Mouse (Mus musculus) lung, adult 2 months (tissue): ENCODE data around the gene Sec31b.

Experiments
- CTCF ChIP-seq: fragments of 200-500 bp; IDR thresholded peaks from 2 replicates; pipeline ENCODE4 v1.5.1; 2011; ENCODE audit warnings: mild to moderate bottlenecking, low read length, control low read depth; ENCODE audit not compliant: insufficient read depth
- POLR2A ChIP-seq: fragments of 200-500 bp; IDR thresholded peaks from 2 replicates; pipeline ENCODE4 v1.6.1; 2011; ENCODE audit warnings: low read depth, mild to moderate bottlenecking, control low read depth, low read length, borderline replicate concordance; ENCODE audit errors: extremely low read depth

DNA sequence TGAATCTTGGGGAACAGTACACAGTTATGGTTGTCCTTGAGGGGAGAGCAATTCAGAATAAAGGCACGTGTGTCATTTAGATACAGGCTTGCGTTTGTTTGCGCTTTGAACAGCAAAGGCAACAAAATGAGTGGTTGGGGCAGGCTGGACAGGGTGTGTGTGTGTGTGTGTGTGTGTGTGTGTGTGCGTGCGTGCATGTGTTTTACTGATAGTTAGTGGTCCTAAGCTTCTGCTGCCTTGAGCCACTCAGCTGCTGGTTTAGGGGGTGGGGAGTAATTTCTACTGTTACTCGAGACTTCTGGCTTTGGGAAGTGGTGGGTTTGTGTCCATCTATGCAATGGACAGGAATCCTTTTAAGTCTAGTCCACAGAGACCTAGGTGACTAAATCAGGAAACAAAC, 46.7 kb downstream of the Sec31b start:
- no peak for TF ChIP-seq CTCF
- no peak for TF ChIP-seq POLR2A
